Mouse (Mus musculus) spleen, postnatal 36 days (tissue): ENCODE results near the gene Cmah.
A peak's percentile ranks its signal among the peaks of the same experiment; 100 is the strongest.

ENCODE experiments used
- DNase-seq, 2 experiments: peaks; one replicate each; pipeline ENCODE4 v3.0.0; 2022; ENCODE audit warnings: low spot score in 2 of 2, mixed read lengths in 1 of 2

Gene Cmah

GRCm38 (mm10) chr13:24327201-24327600 lies at the start of gene Cmah:
Gene Cmah, plus strand, starts transcription at chr13:24327404.
- DNase-seq: no peak

- no peak for DNase-seq
Observed at GRCm38 (mm10) chr13:24279407-24279761, 47.8 kb upstream of the Cmah start.

GRCm38 (mm10) chr13:24279762-24280438 lies 47.3 kb upstream of the Cmah start:
- DNase-seq: no peak

- peak; percentile 65 to 71 for DNase-seq
Observed at GRCm38 (mm10) chr13:24280439-24281431, 46.5 kb upstream of the Cmah start, which contains the start of gene Carmil1. Gene Carmil1, minus strand, starts transcription at chr13:24280795.

GRCm38 (mm10) chr13:24287381-24287780 lies 39.8 kb upstream of the Cmah start:
- DNase-seq: no peak

GRCm38 (mm10) chr13:24297252-24297651 lies 30.0 kb upstream of the Cmah start:
- no peak for DNase-seq

- no peak for DNase-seq
Observed at GRCm38 (mm10) chr13:24305486-24305885, 21.7 kb upstream of the Cmah start.

- no peak for DNase-seq
Observed at GRCm38 (mm10) chr13:24306248-24306647, 21.0 kb upstream of the Cmah start.

GRCm38 (mm10) chr13:24311011-24311940 lies 15.9 kb upstream of the Cmah start:
- DNase-seq: no peak

- DNase-seq: no peak
Observed at GRCm38 (mm10) chr13:24316563-24316962, 10.6 kb upstream of the Cmah start.

GRCm38 (mm10) chr13:24318618-24319017 lies 8.6 kb upstream of the Cmah start:
- DNase-seq: no peak

- no peak for DNase-seq
Observed at GRCm38 (mm10) chr13:24321313-24321712, 5.9 kb upstream of the Cmah start.

- no peak for DNase-seq
Observed at GRCm38 (mm10) chr13:24328036-24328817, 1.0 kb downstream of the Cmah start.

- DNase-seq: no peak
Observed at GRCm38 (mm10) chr13:24330128-24330527, 2.9 kb downstream of the Cmah start.

- no peak for DNase-seq
Observed at GRCm38 (mm10) chr13:24330836-24331523, 3.8 kb downstream of the Cmah start.

- DNase-seq: no peak
Observed at GRCm38 (mm10) chr13:24332537-24332936, 5.3 kb downstream of the Cmah start.

- no peak for DNase-seq
Observed at GRCm38 (mm10) chr13:24336818-24337217, 9.6 kb downstream of the Cmah start.

GRCm38 (mm10) chr13:24337874-24338273 lies 10.7 kb downstream of the Cmah start:
- DNase-seq: peak; percentile 73 to 80

GRCm38 (mm10) chr13:24338343-24338861 lies 11.2 kb downstream of the Cmah start:
- peak; percentile 81 to 85 for DNase-seq

GRCm38 (mm10) chr13:24339907-24340306 lies 12.7 kb downstream of the Cmah start:
- DNase-seq: no peak
